Mouse (Mus musculus) E14TG2a.4 (cell line): ENCODE measurements at regions not wholly inside any gene's neighbourhood (a gene's known extent, or its start where the extent isn't known, plus 50 kb on each side); places are given as distances from the start of the nearest gene placed in this dataset.

Experiments
- CTCF ChIP-seq: conservative IDR thresholded peaks from 2 replicates; pipeline ENCODE4 v1.5.1; 2014; ENCODE audit warnings: low read length
- NANOG ChIP-seq: IDR thresholded peaks from 2 replicates; pipeline ENCODE4 v1.6.1; 2014; ENCODE audit warnings: borderline replicate concordance, low read length, mixed read lengths
- POU5F1 ChIP-seq: IDR thresholded peaks from 2 replicates; pipeline ENCODE4 v1.6.1; 2014; ENCODE audit warnings: low read length, borderline replicate concordance

DNA sequence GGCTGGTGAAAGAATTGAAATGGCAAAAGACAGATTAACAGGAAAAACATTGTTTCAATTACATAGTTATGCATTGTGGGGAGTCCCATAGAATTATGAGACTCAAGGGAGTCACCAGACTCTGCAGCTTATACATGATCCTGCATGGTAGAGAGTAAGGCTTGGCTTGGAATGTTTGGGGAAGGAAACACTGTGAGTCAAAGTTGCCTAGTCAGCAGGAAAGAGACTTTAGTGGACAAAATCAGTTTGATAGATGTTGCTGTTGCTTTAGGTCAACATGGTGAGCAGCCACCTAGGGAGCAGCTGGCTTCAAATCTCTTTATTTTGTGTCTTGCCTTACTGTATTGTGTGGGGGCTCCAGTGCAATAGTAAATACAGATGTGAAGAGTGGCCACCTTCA, 67.9 kb upstream of the Ezr start:
- TF ChIP-seq CTCF: no peak
- no peak for TF ChIP-seq POU5F1
- no peak for TF ChIP-seq NANOG
